Mouse (Mus musculus): ENCODE measurements around the gene Inf2. TPM values are rescaled to one million over a fixed set of nuclear protein-coding genes. Genes with fewer than 3 reads are reported as not detected.
A peak's percentile ranks its signal among the peaks of the same experiment; 100 is the strongest.

The Inf2 gene
- polyA plus RNA-seq, 1 experiment from 2014 or later: 3.9 TPM

DNA sequence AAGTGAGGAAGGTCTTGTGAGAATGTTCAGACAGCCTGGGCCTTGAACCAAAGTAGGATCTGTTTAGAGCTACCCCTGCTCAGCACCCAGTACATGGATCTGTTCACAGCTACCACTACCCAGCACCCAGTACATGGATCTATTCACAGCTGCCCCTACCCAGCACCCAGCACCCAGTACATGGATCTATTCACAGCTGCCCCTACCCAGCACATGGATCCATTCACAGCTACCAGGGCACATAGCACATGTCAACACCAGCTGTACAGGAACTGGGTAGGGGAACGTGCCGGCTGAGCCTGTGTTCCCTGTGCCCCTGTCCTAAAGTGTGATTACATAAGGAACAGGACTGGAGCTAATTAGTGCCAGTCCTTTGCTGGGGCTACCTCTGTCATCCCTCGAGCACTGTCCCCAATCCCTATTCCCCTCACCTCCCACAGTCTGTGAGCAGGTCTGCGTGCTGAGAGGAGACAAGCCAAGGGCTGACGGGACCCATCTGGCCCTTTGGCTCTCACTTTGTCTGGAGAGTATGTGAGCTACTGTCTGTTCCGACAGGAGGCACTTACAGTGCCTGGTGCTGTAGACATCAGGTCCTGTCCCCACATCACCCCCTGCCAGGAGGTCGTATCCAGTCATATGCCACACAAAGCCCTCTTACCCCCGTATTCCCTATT is 2.1 kb downstream of the Inf2 start:
- peak overlapping the region; percentile 70 for H3K27ac ChIP-seq (replicated peaks)
- 0 out of 2 replicates have a peak, but pooled peaks cover 11% of the 10 kb centered on the region for H3K27me3 ChIP-seq
- ATAC-seq (replicated peaks): peak; percentile 54
- no peaks in the 10 kb centered on the region for H3K9me3 ChIP-seq
- H3K9ac ChIP-seq (replicated peaks): no peak overlapping the region
- no peak overlapping the region for H3K4me3 ChIP-seq
- H3K4me2 ChIP-seq (replicated peaks): no peak overlapping the region
- WGBS: 60% methylated on average over 8 of the region's 8 CpGs
- peaks cover 59% of the 10 kb centered on the region for H3K4me1 ChIP-seq
- H3K36me3 ChIP-seq: no peaks in the 10 kb centered on the region

DNA sequence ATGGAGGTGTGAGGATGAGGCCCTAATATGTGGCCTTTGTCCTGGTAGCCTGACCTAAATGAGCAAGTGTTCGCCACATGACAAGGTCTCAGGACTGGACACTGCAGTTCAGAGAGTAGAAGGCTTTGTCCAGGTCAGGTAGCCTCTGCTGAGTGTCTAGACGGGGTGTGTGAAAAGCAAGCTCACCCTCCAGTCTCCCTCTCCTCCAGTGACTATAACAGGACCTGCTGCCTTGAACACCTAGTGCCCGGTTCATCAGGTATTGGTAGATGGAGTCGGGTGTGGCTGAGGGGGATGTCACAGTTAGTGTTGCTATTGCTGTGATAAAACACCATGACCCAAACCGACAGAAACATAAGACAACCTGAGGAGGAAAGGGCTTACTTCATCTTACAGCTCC is 2.7 kb downstream of the Inf2 start:
- no peak overlapping the region for H3K9ac ChIP-seq (replicated peaks)
- H3K27ac ChIP-seq (replicated peaks): peak overlapping the region; percentile 70; the same call in 1 of the 2 replicates
- WGBS: 86% methylated on average over 5 of the region's 5 CpGs
- no peak for ATAC-seq (replicated peaks)
- no peak overlapping the region for H3K4me3 ChIP-seq
- H3K36me3 ChIP-seq: no peaks in the 10 kb centered on the region
- H3K4me2 ChIP-seq (replicated peaks): no peak overlapping the region
- peaks cover 59% of the 10 kb centered on the region for H3K4me1 ChIP-seq
- 0 out of 2 replicates have a peak, but pooled peaks cover 11% of the 10 kb centered on the region for H3K27me3 ChIP-seq
- no peaks in the 10 kb centered on the region for H3K9me3 ChIP-seq

DNA sequence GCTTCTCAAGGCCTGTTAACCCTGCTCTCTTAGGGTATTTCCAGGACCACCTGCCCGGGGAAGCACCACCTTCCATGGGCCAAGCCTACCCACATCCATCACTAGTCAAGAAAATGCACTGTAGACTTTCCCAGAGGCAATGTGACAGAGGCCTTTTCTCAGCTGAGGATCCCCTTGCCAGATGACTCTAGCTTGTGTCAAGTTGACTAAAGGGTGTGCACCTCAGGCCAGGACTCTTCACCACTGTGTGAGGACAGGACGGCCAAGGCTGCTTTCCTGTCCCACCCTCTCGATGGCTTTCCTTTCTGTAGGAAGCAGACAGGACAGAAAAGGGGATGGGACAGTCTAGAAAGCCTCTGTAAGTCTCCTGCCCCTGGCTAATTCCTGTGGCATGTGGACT is 3.1 kb downstream of the Inf2 start:
- H3K27ac ChIP-seq (replicated peaks): no peak overlapping the region
- 0 out of 2 replicates have a peak, but pooled peaks cover 11% of the 10 kb centered on the region for H3K27me3 ChIP-seq
- peaks cover 59% of the 10 kb centered on the region for H3K4me1 ChIP-seq
- no peak overlapping the region for H3K9ac ChIP-seq (replicated peaks)
- H3K4me2 ChIP-seq (replicated peaks): no peak overlapping the region
- H3K4me3 ChIP-seq: no peak overlapping the region
- H3K9me3 ChIP-seq: no peaks in the 10 kb centered on the region
- no peaks in the 10 kb centered on the region for H3K36me3 ChIP-seq
- no peak for ATAC-seq (replicated peaks)
- WGBS: 85% methylated on average over 3 of the region's 3 CpGs

DNA sequence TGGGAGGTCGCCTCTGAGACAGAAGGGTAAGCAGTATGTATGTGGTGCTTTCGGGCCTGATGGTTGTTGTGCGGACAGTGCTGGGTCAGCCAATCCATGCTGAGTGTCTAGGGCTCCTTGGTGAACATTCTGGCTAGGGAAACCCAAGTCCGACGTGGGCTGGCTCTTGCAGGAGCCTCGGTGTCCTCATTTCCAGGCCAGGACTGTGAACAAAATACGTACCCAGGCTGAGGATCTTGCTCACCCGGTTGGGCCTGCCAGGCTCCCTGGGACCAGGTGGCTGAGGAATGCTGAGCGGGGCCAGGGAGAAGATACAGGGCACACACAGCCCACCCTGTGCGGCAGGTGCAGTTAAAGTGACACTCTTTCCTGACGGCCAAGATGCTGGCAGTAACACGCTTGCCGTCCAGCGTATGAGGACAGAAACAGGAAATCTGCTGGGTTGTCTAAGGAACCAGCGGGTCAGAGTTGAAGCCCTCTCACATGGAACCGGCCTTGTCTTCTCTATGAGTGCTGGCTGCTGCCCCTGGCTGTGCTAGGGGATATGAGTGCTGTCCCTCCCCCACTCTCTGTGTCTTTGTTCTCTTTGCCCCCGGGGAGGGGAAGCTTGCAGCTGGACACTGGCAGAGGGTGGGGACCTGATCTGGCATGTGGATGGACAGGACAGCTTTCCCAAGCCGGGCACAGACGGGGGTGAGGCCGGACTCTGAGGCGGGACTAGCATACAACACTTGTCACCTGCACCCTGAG is 4.6 kb downstream of the Inf2 start:
- Histone ChIP-seq H3K4me2 (replicated peaks) (no peak overlapping the region), H3K27me3 (0 out of 2 replicates have a peak, but pooled peaks cover 1% of the 10 kb centered on the region), H3K9ac (replicated peaks) (no peak overlapping the region), H3K27ac (replicated peaks) (no peak overlapping the region), H3K4me1 (peaks cover 59% of the 10 kb centered on the region), H3K36me3 (no peaks in the 10 kb centered on the region), H3K4me3 (no peak overlapping the region), H3K9me3 (no peaks in the 10 kb centered on the region)
- 75% methylated on average over 21 of the region's 21 CpGs for WGBS
- no peak for ATAC-seq (replicated peaks)

DNA sequence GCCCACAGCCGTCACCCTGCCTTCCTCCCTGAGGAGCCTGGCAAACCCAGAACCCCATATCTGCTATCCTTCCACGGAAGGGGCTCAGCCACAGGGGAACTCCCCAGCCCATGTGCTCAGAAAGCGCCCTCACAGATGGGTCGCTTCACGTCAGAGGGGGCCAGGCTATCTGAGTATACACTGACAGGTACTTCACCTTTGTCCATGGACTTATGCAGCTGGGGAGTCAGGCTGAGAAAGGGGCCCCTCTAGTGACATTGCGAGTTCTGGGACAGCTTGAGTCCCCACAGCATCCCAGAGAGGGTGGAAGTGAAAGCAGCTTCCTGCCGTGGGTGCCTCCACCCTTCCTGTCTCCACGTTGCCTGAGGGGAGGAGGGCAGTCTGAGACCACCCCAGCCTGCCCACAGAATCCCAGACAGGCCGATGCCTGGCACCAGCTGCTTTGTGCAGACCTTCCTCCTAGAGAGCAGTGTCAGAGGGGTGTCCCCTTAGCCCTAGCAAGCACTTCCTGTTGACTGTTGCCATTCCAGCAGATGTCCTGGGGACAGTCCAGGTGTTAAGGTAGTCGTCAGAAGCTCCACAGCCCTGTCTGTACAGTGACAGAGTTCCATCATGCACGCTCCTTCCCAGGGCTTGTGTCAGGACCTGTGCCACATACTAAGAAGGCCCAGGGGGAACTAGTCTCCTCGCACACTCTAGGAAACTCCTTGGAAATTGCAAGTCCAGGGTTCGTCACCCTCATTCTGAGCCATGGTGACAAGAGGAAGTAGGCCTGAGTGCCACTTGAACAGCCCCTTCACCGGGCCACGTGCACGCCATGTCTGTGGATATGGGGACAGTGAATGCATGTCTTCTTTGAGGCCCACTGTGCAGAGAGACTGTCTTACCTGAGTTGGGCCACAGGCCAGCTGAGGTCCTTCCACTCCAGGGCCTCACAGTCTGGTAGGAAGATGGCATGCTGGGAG is 5.6 kb downstream of the Inf2 start:
- H3K27me3 ChIP-seq: no peaks in the 10 kb centered on the region
- H3K27ac ChIP-seq (replicated peaks): peak overlapping the region; percentile 39
- H3K4me1 ChIP-seq: peaks cover 49% of the 10 kb centered on the region
- H3K4me3 ChIP-seq: no peak overlapping the region
- no peak overlapping the region for H3K9ac ChIP-seq (replicated peaks)
- no peaks in the 10 kb centered on the region for H3K36me3 ChIP-seq
- H3K4me2 ChIP-seq (replicated peaks): no peak overlapping the region
- no peak for ATAC-seq (replicated peaks)
- 72% methylated on average over 16 of the region's 16 CpGs for WGBS
- H3K9me3 ChIP-seq: no peaks in the 10 kb centered on the region

DNA sequence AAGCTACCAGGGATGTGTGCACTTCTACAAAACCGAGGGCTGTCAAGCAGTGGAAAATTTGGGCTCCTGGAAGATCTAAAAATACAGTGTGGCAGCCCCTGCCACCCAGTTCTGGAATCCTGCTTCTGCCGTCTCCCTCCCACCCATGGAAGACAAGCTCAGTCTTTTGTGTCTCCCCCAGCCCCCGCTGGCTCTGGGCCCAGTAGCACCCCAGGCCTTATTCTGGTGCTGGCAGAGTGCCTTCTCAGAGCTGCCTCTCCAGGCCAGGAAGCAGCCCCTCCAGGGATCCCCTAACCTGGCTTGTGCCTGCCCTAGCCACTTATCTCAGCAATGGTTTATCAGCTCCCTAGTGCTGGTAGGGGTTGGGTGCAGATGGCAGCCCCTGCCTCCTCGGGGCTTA is 6.4 kb downstream of the Inf2 start:
- no peak for ATAC-seq (replicated peaks)

DNA sequence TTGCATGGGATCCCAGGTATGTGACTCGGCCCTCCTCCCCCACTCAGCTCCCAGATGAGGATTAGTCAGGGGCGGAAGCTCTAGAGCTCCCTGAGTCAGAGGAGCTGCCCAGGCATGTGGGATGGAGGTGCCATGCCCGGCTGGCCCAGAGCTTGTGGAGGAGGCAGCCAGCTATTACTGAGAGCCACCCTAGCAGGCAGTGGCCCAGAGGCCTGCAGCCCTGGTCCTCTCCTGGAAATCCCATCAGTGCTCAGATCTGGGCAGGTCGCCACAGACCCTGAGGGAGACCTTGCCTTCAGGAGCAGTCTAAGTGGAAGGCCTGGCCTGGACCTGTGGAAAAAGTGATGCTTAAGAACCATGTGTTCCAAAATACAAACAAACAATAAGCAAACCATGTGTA is 7.0 kb downstream of the Inf2 start:
- 69% methylated on average over 4 of the region's 4 CpGs for WGBS
- Histone ChIP-seq H3K27ac (replicated peaks) (peak overlapping the region; percentile 39), H3K4me1 (peaks cover 36% of the 10 kb centered on the region), H3K4me3 (no peak overlapping the region), H3K4me2 (replicated peaks) (no peak overlapping the region), H3K9ac (replicated peaks) (no peak overlapping the region), H3K9me3 (no peaks in the 10 kb centered on the region), H3K36me3 (no peaks in the 10 kb centered on the region), H3K27me3 (no peaks in the 10 kb centered on the region)
- ATAC-seq (replicated peaks): no peak

More for the DNA sequence above, 6.4 kb downstream of the Inf2 start:
- Histone ChIP-seq H3K4me2 (replicated peaks) (no peak overlapping the region), H3K27ac (replicated peaks) (peak overlapping the region; percentile 39), H3K27me3 (no peaks in the 10 kb centered on the region), H3K4me1 (peaks cover 42% of the 10 kb centered on the region), H3K9me3 (no peaks in the 10 kb centered on the region), H3K9ac (replicated peaks) (no peak overlapping the region), H3K36me3 (no peaks in the 10 kb centered on the region), H3K4me3 (no peak overlapping the region)
- WGBS: 27% methylated on average over 4 of the region's 4 CpGs

DNA sequence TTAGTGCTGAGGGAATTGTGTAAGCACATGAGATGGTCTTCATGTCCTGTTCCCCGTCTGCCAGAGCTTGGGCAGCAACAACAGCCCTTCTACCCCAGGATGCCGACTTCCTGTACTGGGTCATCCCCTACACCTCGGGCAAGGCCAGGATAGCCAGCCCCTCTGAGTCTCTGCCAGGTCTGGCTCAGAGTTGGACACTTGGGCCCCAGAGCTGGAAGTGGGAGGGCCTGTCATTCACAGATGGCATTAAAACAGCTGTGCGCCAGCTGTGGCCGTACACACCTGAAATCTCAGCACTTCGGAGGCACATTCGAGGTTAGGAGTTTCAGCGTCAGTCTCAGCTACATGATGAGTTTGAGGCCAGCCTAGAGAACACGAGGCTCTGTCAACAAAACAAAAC is 7.9 kb downstream of the Inf2 start:
- Histone ChIP-seq H3K36me3 (no peaks in the 10 kb centered on the region), H3K27me3 (no peaks in the 10 kb centered on the region), H3K4me1 (peaks cover 32% of the 10 kb centered on the region), H3K27ac (replicated peaks) (no peak overlapping the region), H3K4me2 (replicated peaks) (no peak overlapping the region), H3K9me3 (no peaks in the 10 kb centered on the region), H3K9ac (replicated peaks) (no peak overlapping the region), H3K4me3 (no peak overlapping the region)
- no peak for ATAC-seq (replicated peaks)
- 81% methylated on average over 9 of the region's 9 CpGs for WGBS

DNA sequence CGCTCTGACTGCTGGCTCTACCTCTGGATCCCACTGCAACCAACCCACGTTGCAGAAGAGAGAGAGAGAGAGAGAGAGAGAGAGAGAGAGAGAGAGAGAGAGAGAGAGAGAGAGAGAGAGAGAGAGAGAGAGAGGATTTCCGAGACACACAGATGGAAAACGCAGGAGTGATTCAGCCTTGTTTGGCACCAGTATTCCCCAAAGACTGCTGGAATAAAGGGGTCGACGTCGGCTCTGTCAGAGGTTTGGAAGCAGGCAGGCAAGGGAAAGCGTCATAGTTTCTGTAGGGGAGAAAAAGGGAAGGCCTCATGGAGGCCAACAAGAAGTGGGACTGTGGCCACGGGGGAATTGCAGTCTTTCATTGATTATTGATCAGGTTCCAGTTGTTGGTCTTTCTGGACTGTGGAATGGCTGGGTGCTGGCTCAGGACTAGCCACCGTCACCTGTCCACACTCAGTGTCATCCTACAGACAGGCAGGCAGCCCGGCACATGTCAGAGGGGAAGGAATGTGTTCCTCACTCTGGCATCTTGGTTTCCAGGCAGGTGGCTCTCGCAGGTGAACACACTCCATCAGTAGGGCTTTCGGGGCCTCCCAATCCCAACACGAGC is 8.4 kb downstream of the Inf2 start:
- 60% methylated on average over 14 of the region's 14 CpGs for WGBS
- no peak overlapping the region for H3K27ac ChIP-seq (replicated peaks)
- H3K4me2 ChIP-seq (replicated peaks): no peak overlapping the region
- H3K27me3 ChIP-seq: no peaks in the 10 kb centered on the region
- H3K4me3 ChIP-seq: no peak overlapping the region
- ATAC-seq (replicated peaks): no peak
- no peaks in the 10 kb centered on the region for H3K36me3 ChIP-seq
- no peak overlapping the region for H3K9ac ChIP-seq (replicated peaks)
- H3K9me3 ChIP-seq: no peaks in the 10 kb centered on the region
- H3K4me1 ChIP-seq: peaks cover 32% of the 10 kb centered on the region

DNA sequence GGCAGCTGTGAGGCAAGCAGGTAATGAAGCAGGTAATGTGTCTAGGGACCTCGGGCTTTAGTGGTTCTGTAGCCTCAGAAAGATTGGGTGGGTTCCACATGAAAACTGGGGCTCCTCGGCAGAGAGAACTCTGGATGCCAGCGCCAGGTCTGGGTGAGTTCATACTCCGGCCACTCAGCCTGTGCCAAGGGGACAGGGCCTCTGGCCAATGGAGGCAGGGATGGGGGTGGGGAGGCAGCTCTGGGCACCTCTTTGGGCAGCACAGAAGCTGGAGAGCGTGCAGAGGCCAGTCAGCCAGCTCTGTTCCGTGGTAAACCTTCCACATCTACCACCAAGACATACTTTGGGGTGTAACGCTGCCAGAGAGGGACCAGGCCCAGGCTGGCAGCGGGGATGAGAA is 9.0 kb downstream of the Inf2 start:
- no peak overlapping the region for H3K4me2 ChIP-seq (replicated peaks)
- H3K4me1 ChIP-seq: peaks cover 32% of the 10 kb centered on the region
- no peaks in the 10 kb centered on the region for H3K36me3 ChIP-seq
- H3K9me3 ChIP-seq: no peaks in the 10 kb centered on the region
- no peak overlapping the region for H3K4me3 ChIP-seq
- no peak overlapping the region for H3K9ac ChIP-seq (replicated peaks)
- 78% methylated on average over 8 of the region's 8 CpGs for WGBS
- no peak for ATAC-seq (replicated peaks)
- no peak overlapping the region for H3K27ac ChIP-seq (replicated peaks)
- no peaks in the 10 kb centered on the region for H3K27me3 ChIP-seq

DNA sequence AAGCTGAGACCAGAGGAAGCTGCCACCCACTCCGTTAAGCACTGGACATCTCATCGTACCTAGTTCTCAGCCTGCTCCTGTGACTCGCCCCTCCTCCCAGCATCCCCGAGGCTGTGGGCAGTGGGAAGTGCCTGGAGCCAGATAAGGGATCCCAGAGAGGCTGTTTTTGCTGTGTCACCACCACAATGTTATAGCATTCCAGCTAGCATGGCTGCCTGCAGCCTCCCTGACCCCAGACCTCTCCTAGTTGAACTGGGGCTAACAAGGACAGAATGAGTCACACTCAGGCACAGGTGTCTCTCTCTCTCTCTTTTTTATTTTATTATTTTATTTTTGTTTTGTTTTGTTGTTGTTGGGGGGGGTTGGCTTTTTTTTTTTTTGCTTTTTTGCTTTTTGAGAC is 10.6 kb downstream of the Inf2 start:
- no peaks in the 10 kb centered on the region for H3K36me3 ChIP-seq
- no peaks in the 10 kb centered on the region for H3K27me3 ChIP-seq
- H3K27ac ChIP-seq (replicated peaks): no peak overlapping the region
- H3K9me3 ChIP-seq: no peaks in the 10 kb centered on the region
- WGBS: 45% methylated on average over 4 of the region's 4 CpGs
- no peak overlapping the region for H3K4me3 ChIP-seq
- H3K9ac ChIP-seq (replicated peaks): no peak overlapping the region
- no peak for ATAC-seq (replicated peaks)
- H3K4me2 ChIP-seq (replicated peaks): no peak overlapping the region
- H3K4me1 ChIP-seq: peaks cover 21% of the 10 kb centered on the region

All from forebrain, embryonic 15.5 days (tissue).